Mouse (Mus musculus) forebrain, embryonic 16.5 days (tissue): Measurements from ENCODE around the gene Jagn1. TPM values are rescaled to one million over a fixed set of nuclear protein-coding genes. Genes with fewer than 3 reads are reported as not detected.
A peak's percentile ranks its signal among the peaks of the same experiment; 100 is the strongest.

ENCODE experiments used
- ATAC-seq: fragments of 200-750 bp; cut with Nextera tagmentation; 2 replicates; pipeline ENCODE4 v1.8.0; 2017; ENCODE audit warnings: mild to moderate bottlenecking, moderate library complexity
- H3K27ac ChIP-seq: fragments of 300-500 bp; sonication (generic); 2 replicates; pipeline ENCODE4 v1.5.1; 2014; ENCODE audit warnings: low read length, control low read depth
- H3K27me3 ChIP-seq: fragments of 300-500 bp; sonication (generic); replicated peaks from 2 replicates; pipeline ENCODE4 v1.6.1; 2014; ENCODE audit warnings: low read length; ENCODE audit not compliant: control insufficient read depth, insufficient read depth
- H3K36me3 ChIP-seq: fragments of 300-500 bp; sonication (generic); 2 replicates; pipeline ENCODE4 v1.6.1; 2014; ENCODE audit not compliant: control insufficient read depth, insufficient read depth
- H3K4me1 ChIP-seq: fragments of 300-500 bp; sonication (generic); replicated peaks from 2 replicates; pipeline ENCODE4 v1.6.1; 2014; ENCODE audit warnings: low read length; ENCODE audit not compliant: control insufficient read depth, insufficient read depth
- H3K4me2 ChIP-seq: fragments of 300-500 bp; sonication (generic); 2 replicates; pipeline ENCODE4 v1.6.1; 2014; ENCODE audit warnings: mild to moderate bottlenecking, low read length, control low read depth
- H3K4me3 ChIP-seq: fragments of 300-500 bp; sonication (generic); replicated peaks from 2 replicates; pipeline ENCODE4 v1.5.1; 2014; ENCODE audit warnings: mild to moderate bottlenecking, low read length, control low read depth
- H3K9ac ChIP-seq: fragments of 300-500 bp; sonication (generic); replicated peaks from 2 replicates; pipeline ENCODE4 v1.6.1; 2014; ENCODE audit warnings: low read depth, low read length, control low read depth
- H3K9me3 ChIP-seq: fragments of 300-500 bp; sonication (generic); 2 replicates; pipeline ENCODE4 v1.6.1; 2016; ENCODE audit warnings: low read length; ENCODE audit not compliant: control insufficient read depth
- WGBS: fragments of 180-500 bp; shearing (Covaris S2); extraction: QIAGEN DNeasy Blood & Tissue Kit; methylation state at CpG from one replicate; pipeline ENCODE4 v1.1.7; 2014; 5-methylcytosine and 5-hydroxymethylcytosine counted together
- polyA plus RNA-seq: library from polyadenylated mRNA; unstranded; fragments of >200 nt; fragmentation: Nextera tagmentation; extraction: Ambion mirVana; gene quantifications from 2 replicates; pipeline ENCODE4 v1.2.1, GENCODE M21; 2015

The Jagn1 gene
- polyA plus RNA-seq, 1 experiment from 2014 or later, result 98.9 TPM

DNA sequence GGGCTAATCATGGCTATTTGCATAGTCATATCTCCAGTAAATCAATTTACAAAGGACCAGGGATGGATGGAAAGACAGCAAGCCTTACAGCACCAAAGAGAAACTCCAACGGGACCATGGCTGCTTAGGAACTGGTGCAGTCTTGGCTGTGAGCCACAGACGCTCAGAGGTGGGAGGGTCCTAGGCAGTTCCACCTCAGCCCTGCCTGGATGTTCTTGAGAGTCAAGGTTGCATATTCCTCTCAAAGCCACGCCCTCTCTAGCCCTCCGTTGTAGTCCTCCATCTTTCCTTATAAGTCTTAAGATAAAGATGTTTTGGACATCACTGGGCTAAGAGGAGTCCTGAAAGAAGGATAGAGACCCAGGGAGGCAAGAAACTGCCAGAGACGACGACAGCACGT lies 21.7 kb downstream of the Jagn1 start:
- WGBS, result 65% methylated on average over 7 of the region's 7 CpGs
- no peak overlapping the region for H3K27ac ChIP-seq
- H3K4me3 ChIP-seq, result no peak overlapping the region
- H3K4me1 ChIP-seq, result no peaks in the 10 kb centered on the region; the same call in 1 of the 2 replicates
- no peaks in the 10 kb centered on the region for H3K36me3 ChIP-seq
- no peak overlapping the region for H3K4me2 ChIP-seq
- no peaks in the 10 kb centered on the region; the same call in 1 of the 2 replicates for H3K27me3 ChIP-seq
- ATAC-seq, result no peak
- no peaks in the 10 kb centered on the region for H3K9me3 ChIP-seq
- H3K9ac ChIP-seq, result no peak overlapping the region

GRCm38 (mm10) chr6:113465602-113466001 lies 23.2 kb downstream of the Jagn1 start:
- ATAC-seq, result no peak
- Histone ChIP-seq H3K4me2 (no peak overlapping the region), H3K9me3 (no peaks in the 10 kb centered on the region), H3K9ac (no peak overlapping the region), H3K36me3 (no peaks in the 10 kb centered on the region), H3K4me3 (no peak overlapping the region), H3K27me3 (peaks cover 4% of the 10 kb centered on the region; the same call in 1 of the 2 replicates), H3K4me1 (peaks cover 8% of the 10 kb centered on the region), H3K27ac (no peak overlapping the region)
- WGBS, result 57% methylated on average over 5 of the region's 5 CpGs

DNA sequence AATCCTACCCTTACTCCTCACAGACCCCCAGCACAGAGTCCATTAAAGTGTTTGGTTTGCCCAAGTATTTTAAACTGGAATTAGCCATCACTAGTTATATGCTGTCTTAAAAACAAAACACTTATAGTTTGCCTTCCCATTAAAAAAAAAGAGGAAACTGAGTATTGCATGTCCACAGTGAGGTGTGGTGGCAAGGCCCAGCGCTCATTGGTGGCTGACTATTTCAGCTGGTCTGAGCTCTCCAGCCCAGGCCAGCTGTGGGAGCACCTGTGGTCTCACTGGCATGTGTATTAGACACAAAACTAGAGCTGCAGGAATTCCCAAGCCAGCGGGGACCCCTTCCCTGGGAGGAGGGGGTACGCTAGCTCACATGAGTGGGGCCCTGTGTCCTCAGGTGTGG lies 26.1 kb downstream of the Jagn1 start:
- Histone ChIP-seq H3K4me3 (no peak overlapping the region), H3K9me3 (no peaks in the 10 kb centered on the region), H3K4me1 (peaks cover 8% of the 10 kb centered on the region), H3K27ac (no peak overlapping the region), H3K27me3 (peaks cover 8% of the 10 kb centered on the region; the same call in 1 of the 2 replicates), H3K9ac (no peak overlapping the region), H3K4me2 (no peak overlapping the region), H3K36me3 (no peaks in the 10 kb centered on the region)
- 61% methylated on average over 3 of the region's 3 CpGs for WGBS
- ATAC-seq, result 0 out of 2 replicates have a peak, but pooled peaks have one; percentile 7

- Histone ChIP-seq H3K4me1 (peaks cover 8% of the 10 kb centered on the region), H3K27me3 (peaks cover 8% of the 10 kb centered on the region; the same call in 1 of the 2 replicates), H3K9ac (peak overlapping the region; percentile 43; the same call in 1 of the 2 replicates), H3K4me2 (peak overlapping the region; percentile 59), H3K9me3 (no peaks in the 10 kb centered on the region), H3K36me3 (no peaks in the 10 kb centered on the region), H3K27ac (no peak overlapping the region), H3K4me3 (peak overlapping the region; percentile 39; the same call in 1 of the 2 replicates)
- peak; percentile 77 for ATAC-seq
- 7% methylated on average over 9 of the region's 9 CpGs for WGBS
These were observed 26.7 kb downstream of the Jagn1 start for GRCm38 (mm10) chr6:113469021-113469420.

DNA sequence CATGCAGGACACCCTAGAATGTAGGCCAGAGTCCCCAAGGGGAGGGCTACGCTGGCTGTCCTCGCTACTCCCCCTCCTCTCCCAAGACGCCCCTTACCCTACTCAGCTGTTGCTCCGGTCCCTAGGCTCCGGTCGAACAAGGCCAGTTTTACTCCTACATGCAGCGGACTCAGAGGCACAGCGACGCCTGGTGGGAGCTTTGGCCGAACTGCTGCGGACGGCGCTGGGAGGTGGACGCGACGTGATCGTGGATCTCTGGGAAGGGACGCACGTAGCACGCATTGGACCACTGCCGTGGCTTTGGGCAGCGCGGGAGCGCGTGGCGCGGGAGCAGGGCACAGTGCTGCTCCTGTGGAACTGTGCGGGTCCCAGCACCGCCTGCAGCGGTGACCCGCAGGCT lies 27.1 kb downstream of the Jagn1 start:
- H3K4me2 ChIP-seq, result peak overlapping the region; percentile 59
- no peaks in the 10 kb centered on the region for H3K36me3 ChIP-seq
- peak; percentile 77 for ATAC-seq
- no peak overlapping the region for H3K27ac ChIP-seq
- peak overlapping the region; percentile 43; the same call in 1 of the 2 replicates for H3K9ac ChIP-seq
- peaks cover 8% of the 10 kb centered on the region for H3K4me1 ChIP-seq
- peaks cover 8% of the 10 kb centered on the region; the same call in 1 of the 2 replicates for H3K27me3 ChIP-seq
- 1% methylated on average over 31 of the region's 31 CpGs for WGBS
- H3K4me3 ChIP-seq, result peak overlapping the region; percentile 39
- no peaks in the 10 kb centered on the region for H3K9me3 ChIP-seq

GRCm38 (mm10) chr6:113471297-113471936 lies 29.0 kb downstream of the Jagn1 start, which contains the start of gene Il17rc:
Gene Il17rc, plus strand, starts transcription at chr6:113471427.
- H3K27ac ChIP-seq, result no peak within 1 kb of the TSS
- H3K4me2 ChIP-seq, result no peak within 1 kb of the TSS
- H3K9ac ChIP-seq, result 0 out of 2 replicates have a peak within 1 kb of the TSS, but pooled peaks have one; percentile 7
- peaks cover 8% of the 10 kb centered on the region; the same call in 1 of the 2 replicates for H3K27me3 ChIP-seq
- no peaks in the 10 kb centered on the region for H3K9me3 ChIP-seq
- no peak for ATAC-seq
- no peaks in the 10 kb centered on the region for H3K36me3 ChIP-seq
- no peak within 1 kb of the TSS for H3K4me3 ChIP-seq
- H3K4me1 ChIP-seq, result peaks cover 8% of the 10 kb centered on the region
- WGBS, result 23% methylated on average over 12 of the region's 12 CpGs

- no peak for ATAC-seq
- Histone ChIP-seq H3K4me3 (no peak overlapping the region), H3K27ac (no peak overlapping the region), H3K4me1 (peaks cover 8% of the 10 kb centered on the region), H3K36me3 (no peaks in the 10 kb centered on the region), H3K9me3 (no peaks in the 10 kb centered on the region), H3K4me2 (no peak overlapping the region), H3K27me3 (peaks cover 8% of the 10 kb centered on the region; the same call in 1 of the 2 replicates), H3K9ac (no peak overlapping the region)
- 66% methylated on average over 10 of the region's 10 CpGs for WGBS
These were observed 29.7 kb downstream of the Jagn1 start for GRCm38 (mm10) chr6:113472061-113472460.

- H3K9me3 ChIP-seq, result no peaks in the 10 kb centered on the region
- 88% methylated on average over 2 of the region's 2 CpGs for WGBS
- H3K4me1 ChIP-seq, result peaks cover 8% of the 10 kb centered on the region
- no peak for ATAC-seq
- no peaks in the 10 kb centered on the region for H3K36me3 ChIP-seq
- peaks cover 8% of the 10 kb centered on the region; the same call in 1 of the 2 replicates for H3K27me3 ChIP-seq
- H3K4me2 ChIP-seq, result no peak overlapping the region
- H3K27ac ChIP-seq, result no peak overlapping the region
- H3K4me3 ChIP-seq, result no peak overlapping the region
- no peak overlapping the region for H3K9ac ChIP-seq
These were observed 30.9 kb downstream of the Jagn1 start for GRCm38 (mm10) chr6:113473246-113473645.

DNA sequence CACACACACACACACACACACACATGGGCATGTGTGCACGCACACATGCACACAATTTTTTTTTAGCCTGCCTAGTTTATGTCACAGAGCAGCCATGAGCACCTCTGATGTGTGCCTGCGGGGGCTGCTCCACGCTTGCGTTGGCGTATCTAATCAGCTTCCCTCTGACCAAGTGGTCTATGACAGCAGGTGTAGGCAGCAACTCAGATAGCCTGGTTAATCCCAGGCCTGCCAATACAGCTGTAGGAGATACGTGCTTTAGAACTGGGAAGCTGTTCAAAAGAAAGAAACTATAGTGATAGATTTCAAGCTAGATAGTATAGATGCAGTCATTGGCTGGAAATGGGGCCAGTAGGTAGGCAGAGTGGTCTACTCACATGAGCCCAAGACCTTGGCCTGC lies 31.3 kb downstream of the Jagn1 start:
- Histone ChIP-seq H3K27me3 (peaks cover 8% of the 10 kb centered on the region; the same call in 1 of the 2 replicates), H3K36me3 (no peaks in the 10 kb centered on the region), H3K9me3 (no peaks in the 10 kb centered on the region), H3K4me1 (peaks cover 8% of the 10 kb centered on the region), H3K9ac (no peak overlapping the region), H3K4me3 (no peak overlapping the region), H3K4me2 (no peak overlapping the region), H3K27ac (no peak overlapping the region)
- 86% methylated on average over 6 of the region's 6 CpGs for WGBS
- no peak for ATAC-seq
